Mouse (Mus musculus) small intestine, adult 2 months (tissue): Measurements from ENCODE around the gene Fyn.

Experiments used
- CTCF ChIP-seq: fragments of 200-500 bp; IDR thresholded peaks from 2 replicates; pipeline ENCODE4 v1.5.1; 2012; ENCODE audit warnings: low read depth, mild to moderate bottlenecking, control low read depth, inconsistent platforms, low read length, moderate library complexity, mixed read lengths; ENCODE audit not compliant: insufficient replicate concordance, insufficient read length; ENCODE audit errors: extremely low read depth
- POLR2A ChIP-seq: fragments of 200-500 bp; IDR thresholded peaks from 2 replicates; pipeline ENCODE4 v1.6.1; 2012; ENCODE audit warnings: low read depth, mild to moderate bottlenecking, control low read depth, inconsistent platforms, low read length, moderate library complexity

DNA sequence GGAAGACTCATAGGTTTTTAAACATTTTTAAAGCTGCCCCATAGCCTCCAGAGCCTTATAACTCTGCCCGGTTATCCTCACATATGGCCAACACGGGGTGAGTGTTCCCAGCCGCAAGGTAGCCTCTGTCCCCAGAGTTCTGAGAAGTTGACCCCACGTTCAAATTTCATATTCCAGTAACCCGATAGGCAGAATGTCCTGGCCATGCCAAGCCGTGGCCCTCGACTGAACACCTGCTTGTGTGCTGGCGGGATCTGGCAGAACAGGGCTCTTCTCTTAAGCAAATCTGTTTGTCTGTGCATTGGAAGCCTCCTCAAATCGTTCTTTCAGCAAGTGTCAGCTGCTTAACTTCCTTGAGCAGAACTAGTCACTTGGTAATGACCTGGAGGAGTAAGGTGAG is 188.7 kb downstream of the Fyn start:
- TF ChIP-seq CTCF (no peak), POLR2A (no peak)
